Mouse (Mus musculus) kidney, postnatal 4 days (tissue): ENCODE measurements at regions not wholly inside any gene's neighbourhood (a gene's known extent, or its start where the extent isn't known, plus 50 kb on each side); places are given as distances from the start of the nearest gene placed in this dataset.
A peak's percentile ranks its signal among the peaks of the same experiment; 100 is the strongest.

ENCODE experiments used
- DNase-seq, 2 experiments: peaks; one replicate each; pipeline ENCODE4 v3.0.0; 2021; ENCODE audit warnings: mixed read lengths in 2 of 2

DNA sequence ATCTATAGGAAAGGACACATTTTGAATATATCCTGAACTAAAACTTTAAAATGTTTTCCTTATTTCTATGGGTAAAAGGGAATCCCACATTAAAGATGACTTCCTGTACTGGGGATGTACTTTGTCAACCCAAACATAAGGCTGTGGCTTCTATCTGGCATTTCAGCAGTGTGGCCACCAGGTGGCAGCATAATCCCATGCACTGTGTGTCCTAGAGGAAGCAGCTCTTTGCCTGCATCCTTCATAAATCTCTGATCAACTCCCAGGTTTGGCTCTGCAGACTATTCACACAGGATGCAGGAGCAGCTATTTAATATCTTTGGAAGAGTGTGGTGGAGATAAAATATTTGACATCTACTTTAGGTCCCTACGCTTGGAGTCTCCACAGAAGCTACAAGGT lies 59.1 kb downstream of the Bmp15 start:
- DNase-seq: peak; percentile 79 to 80

DNA sequence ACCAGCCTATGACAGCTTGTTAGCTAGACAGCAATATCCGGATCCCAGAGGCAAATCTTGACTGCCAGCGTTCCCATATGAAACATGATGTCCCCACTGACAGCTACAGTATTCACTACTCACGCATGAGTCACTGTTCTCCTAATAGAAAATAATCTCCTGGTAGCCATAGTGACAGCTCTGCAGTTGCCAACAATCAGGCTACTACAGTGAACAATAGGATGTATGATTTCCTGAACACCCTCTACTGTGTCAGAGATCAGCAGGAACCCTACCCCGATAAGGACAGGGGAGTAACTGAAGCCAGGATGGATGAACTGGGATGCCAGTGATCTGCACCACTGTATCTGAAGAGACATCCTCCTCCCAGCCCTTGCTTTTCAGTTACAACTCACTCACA lies 62.0 kb downstream of the Bmp15 start:
- DNase-seq: no peak

DNA sequence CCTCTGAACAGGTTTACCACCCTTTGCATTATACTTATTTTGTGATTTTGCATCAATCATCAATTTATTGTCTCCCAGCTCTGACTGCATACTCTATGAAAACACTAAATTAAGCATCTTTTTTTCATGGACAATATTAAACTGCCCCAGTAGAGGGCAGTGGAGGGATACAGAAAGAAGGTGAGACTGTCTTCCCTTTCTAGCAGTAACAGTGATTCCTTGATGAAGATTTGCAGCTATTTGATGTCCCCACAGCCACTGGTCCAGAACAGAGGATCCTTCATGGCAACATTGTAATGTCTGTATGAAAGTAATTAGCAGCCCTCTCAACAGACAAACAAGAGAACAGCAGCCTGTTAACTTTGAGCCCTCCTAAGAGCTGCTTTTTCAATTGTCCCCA lies 66.5 kb downstream of the Bmp15 start:
- no peak for DNase-seq

DNA sequence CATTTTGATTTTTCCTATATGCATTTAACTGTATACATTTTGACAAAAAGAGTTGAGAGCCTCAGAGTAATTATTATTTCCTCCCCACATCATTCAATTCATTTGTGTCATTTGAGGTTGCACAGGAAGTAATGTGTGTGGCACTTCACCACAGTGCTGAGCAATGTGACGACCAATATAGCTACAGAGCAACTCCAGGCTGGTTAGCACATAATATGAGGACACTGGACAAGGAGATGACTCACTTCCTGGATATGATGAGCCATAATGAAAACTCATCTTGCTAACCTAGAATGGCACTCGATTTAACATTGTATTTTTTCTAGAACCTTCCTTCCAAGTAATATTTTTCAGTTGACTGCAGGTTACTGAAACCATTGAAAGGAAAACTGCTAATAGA lies 67.6 kb downstream of the Bmp15 start:
- DNase-seq: no peak
